Mouse (Mus musculus): ENCODE results near the gene Col18a1. TPM values are rescaled to one million over a fixed set of nuclear protein-coding genes. Genes with fewer than 3 reads are reported as not detected.

Col18a1 gene
- polyA plus RNA-seq, 1 experiment from 2014 or later: 178 TPM

GRCm38 (mm10) chr10:77190967-77191915 is 24.9 kb upstream of the Col18a1 start:
- Histone ChIP-seq H3K9ac (ENCODE audit: low read depth, low read length) (no peak overlapping the region), H3K4me2 (ENCODE audit: low read length) (no peak overlapping the region), H3K27ac (peak overlapping the region; percentile 47; the same call in 1 of the 2 replicates), H3K27me3 (ENCODE audit: insufficient read depth, low read length) (no peaks in the 10 kb centered on the region), H3K4me1 (replicated peaks; ENCODE audit: insufficient read depth, low read length) (peaks cover 11% of the 10 kb centered on the region; the same call in 1 of the 2 replicates), H3K9me3 (replicated peaks; ENCODE audit: low read length) (no peaks in the 10 kb centered on the region), H3K36me3 (ENCODE audit: insufficient read depth, low read length) (no peaks in the 10 kb centered on the region), H3K4me3 (replicated peaks; ENCODE audit: low read depth, low read length) (no peak overlapping the region)
- ATAC-seq (replicated peaks; ENCODE audit: low FRiP score, low read depth) (peak; percentile 88), DNase-seq (ENCODE audit: low spot score) (peak; percentile 81)
- 26% methylated on average over 10 of the region's 10 CpGs for WGBS
- no peak for TF ChIP-seq CTCF (IDR thresholded peaks at IDR 0.05; ENCODE audit: low read depth)

- Histone ChIP-seq H3K9me3 (replicated peaks; ENCODE audit: low read length) (no peaks in the 10 kb centered on the region), H3K4me1 (replicated peaks; ENCODE audit: insufficient read depth, low read length) (peaks cover 11% of the 10 kb centered on the region; the same call in 1 of the 2 replicates), H3K27me3 (ENCODE audit: insufficient read depth, low read length) (no peaks in the 10 kb centered on the region), H3K9ac (ENCODE audit: low read depth, low read length) (no peak overlapping the region), H3K4me3 (replicated peaks; ENCODE audit: low read depth, low read length) (no peak overlapping the region), H3K36me3 (ENCODE audit: insufficient read depth, low read length) (no peaks in the 10 kb centered on the region), H3K4me2 (ENCODE audit: low read length) (no peak overlapping the region), H3K27ac (no peak overlapping the region)
- ATAC-seq (replicated peaks; ENCODE audit: low FRiP score, low read depth) (no peak), DNase-seq (ENCODE audit: low spot score) (no peak)
- WGBS: 31% methylated on average over 7 of the region's 7 CpGs
- no peak for TF ChIP-seq CTCF (IDR thresholded peaks at IDR 0.05; ENCODE audit: low read depth)
These were observed 21.1 kb upstream of the Col18a1 start for GRCm38 (mm10) chr10:77187427-77187826.

- DNase-seq (ENCODE audit: low spot score) (no peak), ATAC-seq (replicated peaks; ENCODE audit: low FRiP score, low read depth) (no peak)
- Histone ChIP-seq H3K4me1 (replicated peaks; ENCODE audit: insufficient read depth, low read length) (peaks cover 3% of the 10 kb centered on the region; the same call in 1 of the 2 replicates), H3K27ac (no peak overlapping the region; the same call in 1 of the 2 replicates), H3K27me3 (ENCODE audit: insufficient read depth, low read length) (no peaks in the 10 kb centered on the region), H3K9ac (ENCODE audit: low read depth, low read length) (no peak overlapping the region), H3K36me3 (ENCODE audit: insufficient read depth, low read length) (no peaks in the 10 kb centered on the region), H3K4me3 (replicated peaks; ENCODE audit: low read depth, low read length) (no peak overlapping the region), H3K4me2 (ENCODE audit: low read length) (no peak overlapping the region), H3K9me3 (replicated peaks; ENCODE audit: low read length) (no peaks in the 10 kb centered on the region)
- 68% methylated on average over 3 of the region's 3 CpGs for WGBS
- TF ChIP-seq CTCF (IDR thresholded peaks at IDR 0.05; ENCODE audit: low read depth): no peak
These were observed 16.5 kb upstream of the Col18a1 start for GRCm38 (mm10) chr10:77182804-77183331.

- 80% methylated on average over 3 of the region's 3 CpGs for WGBS
- no peak for TF ChIP-seq CTCF (IDR thresholded peaks at IDR 0.05; ENCODE audit: low read depth)
- no peaks in the 10 kb centered on the region for H3K4me1 ChIP-seq (replicated peaks; ENCODE audit: insufficient read depth, low read length)
- no peak for ATAC-seq (replicated peaks; ENCODE audit: low FRiP score, low read depth)
- H3K36me3 ChIP-seq (ENCODE audit: insufficient read depth, low read length): no peaks in the 10 kb centered on the region
- H3K4me2 ChIP-seq (ENCODE audit: low read length): no peak overlapping the region
- no peaks in the 10 kb centered on the region for H3K27me3 ChIP-seq (ENCODE audit: insufficient read depth, low read length)
- H3K4me3 ChIP-seq (replicated peaks; ENCODE audit: low read depth, low read length): no peak overlapping the region
- no peak overlapping the region for H3K27ac ChIP-seq
- no peaks in the 10 kb centered on the region for H3K9me3 ChIP-seq (replicated peaks; ENCODE audit: low read length)
- DNase-seq (ENCODE audit: low spot score): no peak
- H3K9ac ChIP-seq (ENCODE audit: low read depth, low read length): no peak overlapping the region
These were observed 13.8 kb upstream of the Col18a1 start for GRCm38 (mm10) chr10:77180110-77180509.

- WGBS: 82% methylated on average over 7 of the region's 7 CpGs
- Histone ChIP-seq H3K9ac (ENCODE audit: low read depth, low read length) (no peak overlapping the region), H3K4me1 (replicated peaks; ENCODE audit: insufficient read depth, low read length) (no peaks in the 10 kb centered on the region), H3K9me3 (replicated peaks; ENCODE audit: low read length) (no peaks in the 10 kb centered on the region), H3K27ac (no peak overlapping the region), H3K36me3 (ENCODE audit: insufficient read depth, low read length) (no peaks in the 10 kb centered on the region), H3K27me3 (ENCODE audit: insufficient read depth, low read length) (no peaks in the 10 kb centered on the region), H3K4me2 (ENCODE audit: low read length) (no peak overlapping the region), H3K4me3 (replicated peaks; ENCODE audit: low read depth, low read length) (no peak overlapping the region)
- TF ChIP-seq CTCF (IDR thresholded peaks at IDR 0.05; ENCODE audit: low read depth): no peak
- ATAC-seq (replicated peaks; ENCODE audit: low FRiP score, low read depth) (no peak), DNase-seq (ENCODE audit: low spot score) (no peak)
These were observed 12.3 kb upstream of the Col18a1 start for GRCm38 (mm10) chr10:77178691-77179090.

GRCm38 (mm10) chr10:77170400-77170799 is 4.1 kb upstream of the Col18a1 start:
- DNase-seq (ENCODE audit: low spot score) (no peak), ATAC-seq (replicated peaks; ENCODE audit: low FRiP score, low read depth) (no peak)
- WGBS: 85% methylated on average over 6 of the region's 6 CpGs
- Histone ChIP-seq H3K4me3 (replicated peaks; ENCODE audit: low read depth, low read length) (no peak overlapping the region), H3K4me2 (ENCODE audit: low read length) (no peak overlapping the region), H3K4me1 (replicated peaks; ENCODE audit: insufficient read depth, low read length) (peaks cover 2% of the 10 kb centered on the region; the same call in 1 of the 2 replicates), H3K27ac (no peak overlapping the region), H3K9ac (ENCODE audit: low read depth, low read length) (no peak overlapping the region), H3K9me3 (replicated peaks; ENCODE audit: low read length) (no peaks in the 10 kb centered on the region), H3K27me3 (ENCODE audit: insufficient read depth, low read length) (no peaks in the 10 kb centered on the region), H3K36me3 (ENCODE audit: insufficient read depth, low read length) (no peaks in the 10 kb centered on the region)
- TF ChIP-seq CTCF (IDR thresholded peaks at IDR 0.05; ENCODE audit: low read depth): no peak
